Mouse (Mus musculus) gonadal fat pad, adult 2 months (tissue): ENCODE measurements around the gene Lrrc75a. TPM values are rescaled to one million over a fixed set of nuclear protein-coding genes. Genes with fewer than 3 reads are reported as not detected.
"Not testable (repeated sequence)": the region's sequence is repeated elsewhere in the genome, so short reads cannot be mapped to it uniquely, and the experiment has no call there.

Source experiments
- DNase-seq: peaks from one replicate; pipeline ENCODE4 v3.0.0-alpha.2; 2012; ENCODE audit warnings: low read depth
- polyA plus RNA-seq: library from polyadenylated mRNA; depleted of rRNA; stranded (reverse); fragments of >200 nt; gene quantifications from 2 replicates; pipeline ENCODE4 v1.2.3, GENCODE M21; 2012; rRNA removed

Lrrc75a gene
- polyA plus RNA-seq = 9.1 and 14.0 TPM in 2 replicates

- DNase-seq = no peak
Measured at GRCm38 (mm10) chr11:62647661-62648590, at the start of gene Lrrc75a. Lrrc75a (minus strand) TSS chr11:62648523.

GRCm38 (mm10) chr11:62695126-62695525 is 46.8 kb upstream of the Lrrc75a start:
- no peak for DNase-seq

- no peak for DNase-seq
Measured at GRCm38 (mm10) chr11:62693299-62694184, 45.2 kb upstream of the Lrrc75a start.

- no peak for DNase-seq
Measured at GRCm38 (mm10) chr11:62691592-62691991, 43.3 kb upstream of the Lrrc75a start.

- DNase-seq = no peak
Measured at GRCm38 (mm10) chr11:62679954-62680353, 31.6 kb upstream of the Lrrc75a start.

- DNase-seq = no peak
Measured at GRCm38 (mm10) chr11:62678778-62679354, 30.5 kb upstream of the Lrrc75a start.

DNA sequence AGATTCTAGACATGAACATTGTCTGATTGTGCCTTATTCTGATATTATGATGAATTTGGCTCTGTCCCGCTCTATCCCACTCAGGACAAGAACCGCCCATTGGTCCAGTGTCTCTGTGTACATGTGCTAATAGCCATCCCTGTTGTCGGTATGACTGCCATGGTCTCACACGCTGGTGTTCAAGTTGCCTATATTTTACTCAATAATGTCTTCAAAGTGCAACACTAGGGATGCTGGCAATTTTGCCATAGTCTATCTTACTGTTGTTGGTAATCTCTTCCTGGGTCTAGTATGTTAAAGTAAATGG is 27.9 kb upstream of the Lrrc75a start:
- no peak for DNase-seq

- no peak for DNase-seq
Measured at GRCm38 (mm10) chr11:62675480-62676289, 27.4 kb upstream of the Lrrc75a start.

DNA sequence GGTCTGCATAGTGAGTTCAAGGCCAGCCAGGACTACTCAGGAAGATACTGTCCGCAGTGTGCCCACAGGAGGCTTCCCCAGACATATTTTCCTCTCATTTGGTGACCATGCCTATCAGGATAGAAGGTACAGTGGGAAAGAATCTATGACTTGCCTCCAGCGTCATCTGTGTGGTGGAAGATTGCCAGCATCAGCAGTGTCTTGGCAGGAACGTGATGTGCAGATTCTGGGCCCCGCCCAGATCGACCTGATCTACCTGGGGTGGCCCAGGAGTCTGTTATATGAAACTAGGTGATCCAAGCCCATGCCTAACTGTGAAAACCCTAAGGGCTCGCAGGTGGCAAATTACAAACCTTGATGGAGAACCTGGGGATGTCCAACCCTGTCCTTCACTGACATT is 21.7 kb upstream of the Lrrc75a start:
- no peak for DNase-seq

- no peak for DNase-seq
Measured at GRCm38 (mm10) chr11:62669471-62669870, 21.1 kb upstream of the Lrrc75a start.

DNA sequence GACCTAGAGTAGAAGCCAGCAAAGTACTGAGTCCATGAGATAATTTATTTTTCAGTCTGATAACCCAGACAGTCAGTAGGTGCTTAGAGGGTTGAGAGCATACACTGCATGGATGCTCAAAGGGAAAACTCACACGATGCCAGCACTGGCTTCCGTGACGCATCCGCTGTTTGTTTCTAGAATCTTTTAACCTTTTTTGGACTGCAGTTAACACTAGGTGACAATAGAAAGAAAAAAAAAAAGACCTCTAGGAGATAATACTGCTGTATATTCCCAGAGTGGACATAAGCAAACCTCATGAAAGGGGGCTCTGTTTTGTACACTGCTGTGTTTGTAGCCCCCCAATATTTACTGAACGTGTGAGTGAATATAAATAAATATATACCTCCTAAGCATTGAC is 20.7 kb upstream of the Lrrc75a start:
- DNase-seq = no peak

- DNase-seq = no peak
Measured at GRCm38 (mm10) chr11:62664250-62664649, 15.9 kb upstream of the Lrrc75a start.

DNA sequence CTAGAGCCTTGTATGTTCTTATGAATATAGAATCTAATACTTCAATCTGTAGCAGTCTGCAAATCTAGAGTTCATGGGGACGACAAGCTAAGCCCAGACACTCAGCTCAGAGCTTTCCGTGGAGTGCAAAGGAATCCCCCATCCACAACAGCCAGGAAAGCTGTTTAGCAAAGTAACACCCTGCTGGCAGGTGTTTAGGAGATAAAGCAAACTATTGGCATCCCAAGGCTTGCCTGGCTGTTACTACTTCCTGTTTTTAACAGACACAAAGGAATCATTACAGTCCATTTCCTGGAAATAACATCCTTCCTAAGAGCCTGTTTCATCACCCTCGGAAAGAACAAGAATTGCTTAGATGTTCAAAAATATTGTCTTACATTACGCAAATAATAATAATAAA is 12.6 kb upstream of the Lrrc75a start:
- no peak for DNase-seq

DNA sequence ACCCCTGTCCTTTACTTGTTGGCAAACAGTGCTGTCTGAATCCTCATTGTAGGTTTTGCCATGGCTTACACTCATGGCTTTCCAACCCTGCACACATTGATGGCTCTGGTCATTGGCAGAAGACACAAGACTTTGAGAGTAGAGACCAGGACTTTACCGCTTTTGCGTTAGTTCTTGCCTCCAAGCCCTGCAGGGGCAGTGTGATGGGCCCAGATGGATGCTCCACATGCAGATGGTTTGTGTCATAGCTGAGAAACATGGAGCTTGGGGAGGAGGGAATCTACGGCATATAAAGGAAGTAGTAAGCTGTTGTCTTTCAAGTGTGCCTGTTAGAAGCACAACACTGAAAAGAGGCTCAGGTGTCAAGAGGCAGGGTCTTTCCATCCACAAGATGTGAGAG is 3.8 kb upstream of the Lrrc75a start:
- no peak for DNase-seq

DNA sequence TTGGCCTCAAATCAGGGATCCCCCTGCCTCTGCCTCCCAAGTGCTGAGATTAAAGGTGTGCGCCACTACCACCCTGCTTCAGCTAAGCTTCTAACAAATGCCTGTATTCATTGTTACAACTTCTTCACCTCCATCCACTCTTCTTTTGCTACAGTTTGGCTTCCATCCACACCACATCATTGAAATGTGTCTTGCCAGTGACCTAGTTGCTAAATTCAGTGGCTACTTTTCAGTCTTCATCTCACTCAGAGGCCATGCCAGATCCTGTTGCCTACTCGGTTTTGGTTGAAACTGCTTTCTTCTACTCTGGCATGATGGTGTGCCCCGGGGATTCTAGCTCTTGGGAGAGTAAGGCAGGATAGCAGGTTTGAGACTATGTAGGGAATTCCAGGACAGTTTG is 3.2 kb upstream of the Lrrc75a start:
- DNase-seq = no peak

GRCm38 (mm10) chr11:62649803-62650202 is 1.5 kb upstream of the Lrrc75a start:
- not testable (repeated sequence) for DNase-seq

DNA sequence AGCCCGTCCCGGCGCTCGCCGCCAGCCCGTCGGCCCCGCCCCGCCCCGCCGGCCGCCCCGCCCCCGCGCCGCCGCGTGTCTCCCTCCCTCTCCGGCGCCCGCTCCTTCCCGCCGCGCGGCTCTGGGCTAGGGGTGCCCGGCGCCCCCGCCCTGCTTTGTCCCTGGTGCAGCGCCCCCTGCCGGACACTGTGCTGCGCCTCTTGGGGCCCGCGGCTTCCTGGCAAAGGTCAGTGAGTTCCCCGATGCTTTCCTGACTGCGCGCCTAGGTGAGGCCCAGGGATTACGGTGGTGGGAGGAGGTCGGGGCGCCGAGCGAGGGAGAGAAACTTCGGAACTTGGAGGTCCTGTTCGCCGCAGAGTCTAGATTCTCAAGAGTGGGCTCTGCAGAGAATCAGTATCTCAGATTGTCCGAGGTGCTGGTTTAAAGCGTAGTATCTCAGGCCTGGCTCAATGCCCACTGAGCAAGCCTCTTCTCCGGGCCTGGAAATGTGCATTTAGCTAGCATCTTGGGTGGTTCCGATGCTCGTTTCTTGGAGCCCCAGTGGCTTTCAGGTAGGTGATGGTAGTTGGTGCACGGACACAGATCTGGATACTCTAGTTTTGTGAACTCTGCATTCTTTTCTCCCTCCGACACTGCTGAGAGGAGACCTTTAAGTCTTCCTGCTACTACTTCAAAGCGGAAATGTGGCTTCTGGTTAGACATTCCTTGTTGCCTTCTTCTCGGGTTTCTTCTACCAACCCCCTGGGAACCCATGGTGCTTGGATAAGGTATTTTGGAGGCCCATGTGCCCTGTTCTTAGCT is 468 bp upstream of the Lrrc75a start, which contains the start of gene Mmgt2:
Gene Mmgt2, plus strand, starts transcription at position 74 of the 801 bp plus-strand sequence.
- DNase-seq = no peak

DNA sequence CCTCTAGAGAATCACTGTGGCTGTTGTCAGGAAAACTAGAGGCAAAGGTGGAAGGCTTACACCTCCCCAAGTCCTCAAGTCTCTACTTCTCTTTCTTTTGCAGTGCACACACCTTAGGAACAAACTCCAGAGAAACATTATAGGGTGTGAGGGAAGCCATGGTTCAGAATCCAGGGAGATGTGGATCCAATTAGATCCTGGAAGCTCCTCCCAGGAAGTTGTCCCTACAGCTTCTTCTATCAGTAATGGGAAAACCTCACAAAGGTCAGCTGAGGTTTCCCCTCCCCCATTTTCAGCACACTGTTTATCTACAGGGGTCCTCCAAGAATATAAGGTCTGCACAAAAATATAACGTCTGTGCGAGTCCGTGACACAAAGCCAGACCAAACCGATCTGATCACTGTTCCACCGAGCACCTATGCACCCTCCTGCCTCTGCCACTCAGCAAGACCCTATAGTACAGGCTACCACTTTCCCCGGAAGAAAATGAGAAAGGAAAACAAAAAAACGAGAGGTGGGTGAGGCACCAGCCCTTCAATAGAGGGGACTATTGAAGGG is 1.3 kb downstream of the Lrrc75a start:
- no peak for DNase-seq

GRCm38 (mm10) chr11:62646495-62646843 is 1.9 kb downstream of the Lrrc75a start:
- no peak for DNase-seq

GRCm38 (mm10) chr11:62645732-62646494 is 2.4 kb downstream of the Lrrc75a start:
- no peak for DNase-seq
